Mouse (Mus musculus): ENCODE measurements around the gene Nrm.

DNA sequence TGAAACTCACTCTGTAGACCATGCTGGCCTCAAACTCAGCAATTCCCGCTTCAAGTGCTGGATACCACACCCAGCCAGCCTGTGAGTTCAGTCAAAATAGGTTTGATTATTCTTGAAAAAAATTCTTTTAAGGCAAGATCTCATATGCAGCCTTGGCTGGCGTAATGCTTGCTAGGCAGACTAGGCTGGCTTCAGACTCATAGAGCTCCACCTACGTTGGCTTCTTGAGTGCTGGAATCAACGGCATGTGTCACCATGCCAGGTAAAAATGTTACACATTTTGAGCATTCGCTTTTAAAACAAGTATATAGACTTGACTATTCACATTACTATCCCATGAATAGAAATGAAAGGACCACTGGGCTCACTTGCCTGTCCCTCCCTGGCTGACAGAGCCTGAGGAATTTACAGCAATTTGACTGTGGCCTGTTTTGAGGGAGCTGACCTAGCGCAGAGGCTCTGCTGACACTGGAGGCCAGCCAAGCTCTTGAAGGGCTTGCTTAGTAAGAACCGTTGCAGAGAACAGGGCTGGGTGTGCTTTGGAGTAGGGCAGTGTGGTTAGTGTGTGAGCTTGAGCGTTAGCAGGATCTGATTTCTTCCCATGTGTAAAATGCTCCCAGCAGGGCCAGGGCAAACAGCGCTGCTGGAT, 42.3 kb downstream of the Nrm start:
- no peak for TF ChIP-seq CTCF (IDR thresholded peaks at IDR 0.05; ENCODE audit: control insufficient read depth, insufficient read depth, low read length)
- TF ChIP-seq POLR2A (IDR thresholded peaks at IDR 0.05; ENCODE audit: borderline replicate concordance, control insufficient read depth, low read depth, low read length) = no peak
